In genomic region chr2:155404635-155405034, GRCm38 (mm10) we compare ENCODE assay signal across 22 mouse cellular contexts. TPM values are rescaled to one million over a fixed set of nuclear protein-coding genes. Genes with fewer than 3 reads are reported as not detected.
DNase-seq lines count a peak whose midpoint lies in the region; ATAC-seq and TF ChIP-seq lines count a peak whose summit lies in the region.
"Had no signal": no experiment of that assay in that cellular context is flagged by ENCODE, and none has a peak within 500 bp of the region (broad histone marks: within the 10 kb centered on the region; RNA-seq: fewer than 3 reads in every experiment).

No protein-coding gene starts in this region.

- H3K9me3 ChIP-seq in lung, postnatal 0 days (ENCODE audit: low read length), result no peaks in the 10 kb centered on the region
- H3K9me3 ChIP-seq: embryonic facial prominence, embryonic 13.5 days; hindbrain, embryonic 10.5 days; stomach, embryonic 15.5 days had no signal

- H3K36me3 ChIP-seq in lung, postnatal 0 days (ENCODE audit: insufficient read depth, low read length), result peaks cover 40% of the 10 kb centered on the region

- H3K27ac ChIP-seq in lung, postnatal 0 days (ENCODE audit: low read length), result no peak overlapping the region
- H3K27ac ChIP-seq: embryonic facial prominence, embryonic 13.5 days; heart, adult 2 months; hindbrain, embryonic 10.5 days; hindbrain, postnatal 0 days; stomach, embryonic 15.5 days had no signal

- no peak for TF ChIP-seq EP300 in lung, postnatal 0 days (IDR thresholded peaks at IDR 0.05)

- H3K4me3 ChIP-seq in lung, postnatal 0 days (ENCODE audit: low read depth, low read length), result no peak overlapping the region
- H3K4me3 ChIP-seq in lung, adult 2 months (replicated peaks; ENCODE audit: extremely low read depth, low read depth, low read length), result no peak overlapping the region
- H3K4me3 ChIP-seq: embryonic facial prominence, embryonic 13.5 days; heart, adult 2 months; hindbrain, embryonic 10.5 days; stomach, embryonic 15.5 days had no signal

- H3K9ac ChIP-seq in lung, postnatal 0 days (replicated peaks; ENCODE audit: low read depth), result no peak overlapping the region
- H3K9ac ChIP-seq: embryonic facial prominence, embryonic 13.5 days; stomach, embryonic 15.5 days had no signal

- DNase-seq in lung, postnatal 0 days (ENCODE audit: low spot score), result peak; percentile 24
- DNase-seq in lung, adult 2 months, result no peak
- DNase-seq in B cell, adult 2 months, result peak; percentile 67 to 74
- DNase-seq in c-Kit-positive CD71-negative TER-119-negative erythroid progenitor cells, embryonic 14.5 days (ENCODE audit: low read depth), result peak; percentile 37
- no peak for DNase-seq in adrenal gland, postnatal 10 days
- DNase-seq in c-Kit-positive CD71-positive TER-119-positive erythroid progenitor cells, embryonic 14.5 days (ENCODE audit: low spot score), result no peak
- DNase-seq: adrenal gland, postnatal 25 days; cerebellum, adult 8-10 months; gastrocnemius, postnatal 10 days; heart, adult 2 months; kidney, adult 2 months; kidney, postnatal 14 days; left cerebral cortex, postnatal 4 days; liver; thymus, adult 2 months had no signal

- TF ChIP-seq CTCF in lung, postnatal 0 days (IDR thresholded peaks at IDR 0.05), result no peak
- no peak for TF ChIP-seq CTCF in lung, adult 2 months (IDR thresholded peaks at IDR 0.05; ENCODE audit: insufficient read depth, low read length)

- TF ChIP-seq POLR2A in lung, adult 2 months (IDR thresholded peaks at IDR 0.05; ENCODE audit: borderline replicate concordance, extremely low read depth, low read depth, low read length), result no peak

- WGBS in lung, postnatal 0 days, result 83% methylated on average over 1 of the region's 1 CpGs
- 68% methylated on average over 1 of the region's 1 CpGs for WGBS in lung, adult 2 months

- H3K4me2 ChIP-seq in lung, postnatal 0 days (replicated peaks; ENCODE audit: low read depth, low read length), result no peak overlapping the region
- H3K4me2 ChIP-seq: embryonic facial prominence, embryonic 13.5 days; stomach, embryonic 15.5 days had no signal

- H3K27me3 ChIP-seq in lung, postnatal 0 days (replicated peaks; ENCODE audit: insufficient read depth, low read length), result no peaks in the 10 kb centered on the region
- H3K27me3 ChIP-seq: embryonic facial prominence, embryonic 13.5 days; stomach, embryonic 15.5 days had no signal

- ATAC-seq in lung, postnatal 0 days, result no peak
- peak; percentile 88 for ATAC-seq in monocyte, adult 5-6 weeks (replicated peaks; ENCODE audit: insufficient number of reproducible peaks, low FRiP score, low TSS enrichment, poor library complexity, severe bottlenecking)
- ATAC-seq: forebrain, embryonic 14.5 days; hindbrain, postnatal 0 days; midbrain, embryonic 16.5 days had no signal

- H3K4me1 ChIP-seq in lung, postnatal 0 days (ENCODE audit: insufficient read depth, low read depth, low read length), result no peaks in the 10 kb centered on the region
- H3K4me1 ChIP-seq in lung, adult 2 months (ENCODE audit: control insufficient read depth, insufficient read depth, low read length), result no peaks in the 10 kb centered on the region
- H3K4me1 ChIP-seq: embryonic facial prominence, embryonic 13.5 days; hindbrain, embryonic 10.5 days; stomach, embryonic 15.5 days had no signal

RNA-seq across cellular contexts. Expression of gene Trp53inp2, which starts 23.8 kb away (rescaled TPM):
- polyA plus RNA-seq in lung, postnatal 0 days (2015; fragmentation: Nextera tagmentation; extraction: Ambion mirVana), result 30.4 and 32.6 TPM in 2 replicates
- polyA plus RNA-seq in lung, adult 2 months (2012; rRNA removed), result 184 and 237 TPM in 2 replicates
- total RNA-seq in monocyte, adult 5-6 weeks (2017), result 17.6 to 83.5 TPM (median 20.0 TPM) in 3 replicates
- 100 to 1,000 TPM; 234 to 237 TPM for total RNA-seq in adrenal gland, postnatal 10 days (2021)

RNA-seq across cellular contexts. Expression of gene Pigu, which starts 47.4 kb away (rescaled TPM):
- 41.1 and 41.4 TPM in 2 replicates for polyA plus RNA-seq in lung, postnatal 0 days (2015; fragmentation: Nextera tagmentation; extraction: Ambion mirVana)
- polyA plus RNA-seq in lung, adult 2 months (2012; rRNA removed), result 33.3 and 42.4 TPM in 2 replicates
- total RNA-seq in monocyte, adult 5-6 weeks (2017), result 11.6 to 23.2 TPM (median 12.3 TPM) in 3 replicates
- 10 to 100 TPM; 28.5 to 33.5 TPM for total RNA-seq in adrenal gland, postnatal 10 days (2021)

Comparison
In these comparisons a context has a peak if more than half of its experiments do, and no peak if none do; other contexts are left out.
1. DNase-seq: peak in lung, postnatal 0 days (single experiment), B cell, adult 2 months (2 of 2) and c-Kit-positive CD71-negative TER-119-negative erythroid progenitor cells, embryonic 14.5 days (single experiment); none in lung, adult 2 months (single experiment), adrenal gland, postnatal 10 days (single experiment) and c-Kit-positive CD71-positive TER-119-positive erythroid progenitor cells, embryonic 14.5 days (single experiment).